Mouse (Mus musculus) layer of hippocampus, adult 11-12 months (tissue): ENCODE data around the gene Pgr.

Source experiments
- DNase-seq: peaks from one replicate; pipeline ENCODE4 v3.0.0; 2022; ENCODE audit warnings: low spot score

The Pgr gene

GRCm38 (mm10) chr9:8899616-8900202, at the start of gene Pgr:
Gene Pgr, plus strand, starts transcription at chr9:8899833.
- DNase-seq = peak; percentile 31

- no peak for DNase-seq
Measured at GRCm38 (mm10) chr9:8857455-8857854, 42.2 kb upstream of the Pgr start.

- DNase-seq = no peak
Measured at GRCm38 (mm10) chr9:8868511-8868910, 31.1 kb upstream of the Pgr start.

GRCm38 (mm10) chr9:8895205-8895604, 4.4 kb upstream of the Pgr start:
- DNase-seq = no peak

- peak; percentile 4 for DNase-seq
Measured at GRCm38 (mm10) chr9:8900203-8901012, 775 bp downstream of the Pgr start.

- peak; percentile 11 for DNase-seq
Measured at GRCm38 (mm10) chr9:8901013-8901646, 1.5 kb downstream of the Pgr start.

- DNase-seq = peak; percentile 46
Measured at GRCm38 (mm10) chr9:8901647-8902131, 2.1 kb downstream of the Pgr start.

- DNase-seq = peak; percentile 11
Measured at GRCm38 (mm10) chr9:8902277-8902676, 2.6 kb downstream of the Pgr start.

GRCm38 (mm10) chr9:8927561-8927960, 27.9 kb downstream of the Pgr start:
- no peak for DNase-seq

- DNase-seq = no peak
Measured at GRCm38 (mm10) chr9:8937753-8938152, 38.1 kb downstream of the Pgr start.

- no peak for DNase-seq
Measured at GRCm38 (mm10) chr9:8953306-8953705, 53.7 kb downstream of the Pgr start.

- DNase-seq = peak; percentile 43
Measured at GRCm38 (mm10) chr9:8964512-8965133, 65.0 kb downstream of the Pgr start.

GRCm38 (mm10) chr9:8970240-8970639, 70.6 kb downstream of the Pgr start:
- DNase-seq = no peak

- DNase-seq = no peak
Measured at GRCm38 (mm10) chr9:8971491-8971890, 71.9 kb downstream of the Pgr start, which contains the start of gene Gm16485. Gene Gm16485, plus strand, starts transcription at chr9:8971791.

- DNase-seq = peak; percentile 11
Measured at GRCm38 (mm10) chr9:8977775-8978174, 78.1 kb downstream of the Pgr start.

- no peak for DNase-seq
Measured at GRCm38 (mm10) chr9:8982315-8982714, 82.7 kb downstream of the Pgr start.

GRCm38 (mm10) chr9:8996494-8996893, 96.9 kb downstream of the Pgr start:
- DNase-seq = no peak

GRCm38 (mm10) chr9:9001170-9001569, 101.5 kb downstream of the Pgr start:
- DNase-seq = no peak

GRCm38 (mm10) chr9:9015108-9015507, 115.5 kb downstream of the Pgr start:
- DNase-seq = no peak
